Mouse (Mus musculus) midbrain, embryonic 14.5 days (tissue): Measurements from ENCODE around the gene Sdha. TPM values are rescaled to one million over a fixed set of nuclear protein-coding genes. Genes with fewer than 3 reads are reported as not detected.

Experiments used
- ATAC-seq: fragments of 200-750 bp; cut with Nextera tagmentation; 2 replicates; pipeline ENCODE4 v1.8.0; 2017; ENCODE audit warnings: moderate number of reproducible peaks, moderate library complexity; ENCODE audit not compliant: low FRiP score, low TSS enrichment
- DNase-seq: peaks from one replicate; pipeline ENCODE4 v3.0.0-alpha.2; 2015
- H3K27ac ChIP-seq: fragments of 300-500 bp; sonication (generic); replicated peaks from 2 replicates; pipeline ENCODE4 v1.5.1; 2014; ENCODE audit warnings: mild to moderate bottlenecking, low read depth, low read length, moderate library complexity
- H3K27me3 ChIP-seq: fragments of 300-500 bp; sonication (generic); 2 replicates; pipeline ENCODE4 v1.6.1; 2014; ENCODE audit warnings: low read length, control low read depth, mixed read lengths; ENCODE audit not compliant: control insufficient read depth, insufficient read depth
- H3K36me3 ChIP-seq: fragments of 300-500 bp; sonication (generic); 2 replicates; pipeline ENCODE4 v1.6.1; 2014; ENCODE audit warnings: low read length, control low read depth; ENCODE audit not compliant: control insufficient read depth, insufficient read depth
- H3K4me1 ChIP-seq: fragments of 300-500 bp; sonication (generic); 2 replicates; pipeline ENCODE4 v1.6.1; 2014; ENCODE audit warnings: mild to moderate bottlenecking, antibody characterized with exemption, low read length, control low read depth; ENCODE audit not compliant: control insufficient read depth, insufficient read depth
- H3K4me2 ChIP-seq: fragments of 300-500 bp; sonication (generic); 2 replicates; pipeline ENCODE4 v1.6.1; 2014; ENCODE audit warnings: mild to moderate bottlenecking, low read length, moderate library complexity
- H3K4me3 ChIP-seq: fragments of 300-500 bp; sonication (generic); replicated peaks from 2 replicates; pipeline ENCODE4 v1.5.1; 2014; ENCODE audit warnings: low read depth, low read length
- H3K9ac ChIP-seq: fragments of 300-500 bp; sonication (generic); replicated peaks from 2 replicates; pipeline ENCODE4 v1.6.1; 2014; ENCODE audit warnings: mild to moderate bottlenecking, low read length, moderate library complexity
- H3K9me3 ChIP-seq: fragments of 300-500 bp; sonication (generic); 2 replicates; pipeline ENCODE4 v1.6.1; 2016; ENCODE audit warnings: low read length, control low read depth, mixed read lengths; ENCODE audit not compliant: control insufficient read depth
- whole genome bisulfite sequencing: fragments of 180-500 bp; shearing (Covaris S2); extraction: QIAGEN DNeasy Blood & Tissue Kit; methylation state at CpG from one replicate; pipeline ENCODE4 v1.1.7; 2014; 5-methylcytosine and 5-hydroxymethylcytosine counted together
- polyA plus RNA-seq: library from polyadenylated mRNA; unstranded; fragments of >200 nt; fragmentation: Nextera tagmentation; extraction: Ambion mirVana; gene quantifications from 2 replicates; pipeline ENCODE4 v1.2.1, GENCODE M21; 2014

The Sdha gene
- polyA plus RNA-seq, 1 experiment from 2014 or later = 196 TPM

DNA sequence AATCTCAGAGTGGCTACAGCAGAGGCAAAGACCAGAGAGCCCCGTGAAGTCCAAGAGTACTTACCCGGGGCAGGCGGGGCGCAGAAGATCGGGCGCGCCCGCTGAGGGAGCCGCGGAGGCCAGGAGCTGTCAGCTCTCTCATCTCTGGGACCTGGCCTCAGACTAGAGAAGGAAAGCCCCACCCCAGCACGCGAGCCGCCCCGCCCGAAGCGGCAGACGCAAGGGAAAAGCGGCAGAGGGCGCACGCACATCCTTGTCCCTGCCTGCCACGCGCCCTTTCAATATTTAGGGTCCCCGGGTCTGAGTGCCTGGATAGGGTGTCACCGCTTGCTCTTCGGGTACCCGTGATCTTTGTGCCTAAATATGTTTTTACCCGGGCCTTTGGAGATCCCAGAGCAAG lies 57.9 kb downstream of the Sdha start, which contains the start of gene Ahrr:
Ahrr (minus strand) TSS at position 165 of the 400 bp plus-strand sequence.
- no peaks in the 10 kb centered on the region; the same call in 1 of the 2 replicates for H3K27me3 ChIP-seq
- ATAC-seq = no peak

DNA sequence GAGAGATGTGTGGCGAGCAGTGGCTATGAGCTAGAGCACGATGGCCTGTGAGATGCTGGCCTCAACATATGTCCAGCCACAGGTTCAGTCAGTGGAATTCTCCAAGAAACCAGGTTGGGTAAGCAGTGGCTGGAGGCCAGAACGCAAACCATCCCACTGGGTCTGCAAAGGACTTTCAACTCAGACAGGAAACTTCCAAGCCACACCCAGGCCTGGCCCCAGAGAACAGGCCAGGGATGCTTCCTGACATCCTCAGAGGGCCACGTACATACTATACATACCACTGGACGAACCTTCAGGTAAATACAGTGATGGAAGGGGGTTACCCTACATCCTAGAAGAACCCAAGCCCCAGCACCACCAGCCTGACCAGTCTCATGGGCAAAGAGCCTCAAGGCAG lies 60.4 kb downstream of the Sdha start:
- Histone ChIP-seq H3K36me3 (no peaks in the 10 kb centered on the region), H3K4me1 (no peaks in the 10 kb centered on the region), H3K4me2 (no peak overlapping the region), H3K27ac (no peak overlapping the region), H3K9ac (no peak overlapping the region), H3K9me3 (no peaks in the 10 kb centered on the region), H3K4me3 (no peak overlapping the region), H3K27me3 (no peaks in the 10 kb centered on the region; the same call in 1 of the 2 replicates)
- 88% methylated on average over 5 of the region's 5 CpGs for WGBS
- no peak for ATAC-seq
- DNase-seq = no peak

More for the DNA sequence above, 57.9 kb downstream of the Sdha start, which contains the start of gene Ahrr:
- Histone ChIP-seq H3K4me3 (peak within 1 kb of the TSS; percentile 21), H3K9ac (peak within 1 kb of the TSS; percentile 16; the same call in 1 of the 2 replicates), H3K4me2 (peak within 1 kb of the TSS; percentile 49), H3K4me1 (no peaks in the 10 kb centered on the region), H3K27ac (no peak within 1 kb of the TSS), H3K9me3 (no peaks in the 10 kb centered on the region), H3K36me3 (no peaks in the 10 kb centered on the region)
- 2% methylated on average over 27 of the region's 27 CpGs for WGBS
- peak; percentile 53 for DNase-seq

DNA sequence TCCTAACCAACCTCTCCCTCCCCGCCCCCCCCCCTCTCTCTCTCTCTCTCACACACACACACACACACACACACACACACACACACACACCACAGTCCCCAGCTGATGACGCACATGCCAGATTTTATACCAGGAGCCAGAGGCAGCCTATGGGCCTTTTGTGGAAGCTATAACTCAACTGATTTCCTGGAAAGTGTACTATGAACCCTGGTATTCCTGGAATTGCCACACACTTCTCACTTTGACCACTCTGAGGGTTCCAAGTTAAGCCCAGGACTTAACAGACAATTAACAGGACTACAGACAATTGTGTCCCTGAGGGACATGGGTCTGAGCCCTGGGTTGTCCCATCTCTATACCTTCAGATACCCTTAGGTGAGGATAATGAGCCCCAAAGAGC lies 67.8 kb downstream of the Sdha start:
- H3K9me3 ChIP-seq = no peaks in the 10 kb centered on the region
- no peak overlapping the region for H3K27ac ChIP-seq
- H3K27me3 ChIP-seq = no peaks in the 10 kb centered on the region
- H3K4me1 ChIP-seq = no peaks in the 10 kb centered on the region
- no peak overlapping the region for H3K4me3 ChIP-seq
- H3K36me3 ChIP-seq = no peaks in the 10 kb centered on the region
- no peak overlapping the region for H3K9ac ChIP-seq
- ATAC-seq = no peak
- H3K4me2 ChIP-seq = no peak overlapping the region
- DNase-seq = no peak
- WGBS = 69% methylated on average over 2 of the region's 2 CpGs

DNA sequence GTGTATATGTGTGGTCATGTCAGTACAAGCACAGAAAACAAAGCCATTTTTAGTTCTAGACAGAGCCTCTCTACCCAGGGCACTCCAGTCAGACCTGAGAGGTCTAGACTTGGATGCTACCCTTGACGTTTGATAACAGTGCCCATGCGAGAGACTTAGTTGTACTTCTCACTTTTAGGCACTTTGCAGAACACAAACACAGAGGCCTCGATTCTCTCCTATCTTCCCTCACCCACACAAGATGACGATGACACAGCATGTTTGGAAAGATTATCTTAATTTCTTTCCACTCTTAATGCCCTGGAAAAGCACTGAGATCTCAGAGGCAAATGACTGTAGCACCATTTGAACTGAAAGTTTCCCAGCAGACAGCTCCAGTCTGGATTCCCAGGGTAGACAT lies 74.4 kb downstream of the Sdha start:
- Histone ChIP-seq H3K27ac (no peak overlapping the region), H3K9me3 (no peaks in the 10 kb centered on the region), H3K9ac (no peak overlapping the region), H3K36me3 (no peaks in the 10 kb centered on the region), H3K27me3 (no peaks in the 10 kb centered on the region), H3K4me1 (no peaks in the 10 kb centered on the region), H3K4me3 (no peak overlapping the region), H3K4me2 (no peak overlapping the region)
- 82% methylated on average over 4 of the region's 4 CpGs for WGBS
- no peak for ATAC-seq
- DNase-seq = no peak

Other genes starting within 250 kb of the Sdha start
- gene Slc9a3, start 228.8 kb downstream of the Sdha start, polyA plus RNA-seq = 0.17 and 0.36 TPM in 2 replicates
- gene Exoc3, start 141.5 kb downstream of the Sdha start, polyA plus RNA-seq = 125 and 145 TPM in 2 replicates
- 0.15 and 1.5 TPM in 2 replicates for gene Ahrr, start 57.9 kb downstream of the Sdha start, polyA plus RNA-seq
- 126 and 131 TPM in 2 replicates for gene Pdcd6, start 32.7 kb downstream of the Sdha start, polyA plus RNA-seq
- gene Ccdc127, start within 50 bp of the Sdha start, polyA plus RNA-seq = 41.7 and 46.2 TPM in 2 replicates
- not detected in 2 replicates for gene Lrrc14b, start 13.7 kb upstream of the Sdha start, polyA plus RNA-seq
- gene Zfp72, start 40.6 kb upstream of the Sdha start, polyA plus RNA-seq = 7.3 and 9.3 TPM in 2 replicates
- 95.1 and 98.2 TPM in 2 replicates for gene Ftl1-ps1, start 49.4 kb upstream of the Sdha start, polyA plus RNA-seq
- gene Zfp825, start 143.7 kb upstream of the Sdha start, polyA plus RNA-seq = 14.3 and 15.2 TPM in 2 replicates